Mouse (Mus musculus) G1E (cell line): Measurements from ENCODE around the gene Gm11214.

Experiments used
- CTCF ChIP-seq: IDR thresholded peaks from 2 replicates; pipeline ENCODE4 v1.5.1; 2012; ENCODE audit warnings: low read depth, low read length, inconsistent platforms, mixed read lengths
- POLR2AphosphoS5 ChIP-seq: IDR thresholded peaks from 2 replicates; pipeline ENCODE4 v1.6.1; 2012; ENCODE audit warnings: low read depth, low read length, inconsistent platforms; ENCODE audit not compliant: insufficient replicate concordance

GRCm38 (mm10) chr4:63704232-63704631 is 41.1 kb upstream of the Gm11214 start:
- TF ChIP-seq CTCF (no peak), POLR2AphosphoS5 (no peak)
